8 mouse cellular contexts compared by ENCODE assay signal in genomic region chr17:46772404-46773277, GRCm38 (mm10). TPM values are rescaled to one million over a fixed set of nuclear protein-coding genes. Genes with fewer than 3 reads are reported as not detected.
DNase-seq lines count a peak whose midpoint lies in the region; ATAC-seq lines count a peak whose summit lies in the region.

2310039H08Rik (plus strand) TSS chr17:46772635.

- under 1% methylated on average over 50 of the region's 50 CpGs for WGBS in hindbrain, embryonic 16.5 days
- WGBS in macrophage (ENCODE audit: missing documents) = under 1% methylated on average over 50 of the region's 50 CpGs

- peak within 1 kb of the TSS; percentile 88 for H3K9ac ChIP-seq in hindbrain, embryonic 16.5 days (ENCODE audit: low read depth, low read length)

- H3K4me1 ChIP-seq in hindbrain, embryonic 16.5 days (ENCODE audit: control insufficient read depth, insufficient read depth, low read depth, low read length) = peaks cover 16% of the 10 kb centered on the region

- H3K9me3 ChIP-seq in hindbrain, embryonic 16.5 days (ENCODE audit: control insufficient read depth, low read length) = no peaks in the 10 kb centered on the region

- H3K27ac ChIP-seq in hindbrain, embryonic 16.5 days (ENCODE audit: low read depth, low read length) = peak within 1 kb of the TSS; percentile 84
- peak within 1 kb of the TSS; percentile 82 for H3K27ac ChIP-seq in macrophage

- peak within 1 kb of the TSS; percentile 89 for H3K4me2 ChIP-seq in hindbrain, embryonic 16.5 days (ENCODE audit: low read length)

- H3K27me3 ChIP-seq in hindbrain, embryonic 16.5 days (replicated peaks; ENCODE audit: control insufficient read depth, insufficient read depth, low read length) = no peaks in the 10 kb centered on the region

- ATAC-seq in hindbrain, embryonic 16.5 days = peak; percentile 95

- no peaks in the 10 kb centered on the region for H3K79me2 ChIP-seq in macrophage (ENCODE audit: inconsistent target)

- peak; percentile 96 for DNase-seq in R1 (ENCODE audit: low read depth, low spot score)
- DNase-seq in cerebellum, postnatal 36 days = peak; percentile 80 to 83
- peak; percentile 85 for DNase-seq in gastrocnemius, adult 18-20 months (ENCODE audit: low spot score)
- peak; percentile 79 to 88 for DNase-seq in left cerebral cortex, adult 18-20 months (ENCODE audit: low spot score in 2 of 2)
- peak; percentile 86 for DNase-seq in right cerebral cortex, adult 18-20 months
- peak; percentile 43 for DNase-seq in urinary bladder, postnatal 10 days (ENCODE audit: low spot score)

- H3K36me3 ChIP-seq in hindbrain, embryonic 16.5 days (ENCODE audit: control insufficient read depth, insufficient read depth, low read length) = peaks cover 24% of the 10 kb centered on the region
- peaks cover 23% of the 10 kb centered on the region for H3K36me3 ChIP-seq in macrophage (ENCODE audit: inconsistent target)

- H3K4me3 ChIP-seq in hindbrain, embryonic 16.5 days (ENCODE audit: low read length) = peak within 1 kb of the TSS; percentile 93
- H3K4me3 ChIP-seq in macrophage (ENCODE audit: inconsistent target) = peak within 1 kb of the TSS; percentile 69

RNA-seq across cellular contexts. Expression of gene 2310039H08Rik, which starts in this region (rescaled TPM):
- total RNA-seq in gastrocnemius, adult 18-20 months (2021) = 10 to 100 TPM; 38.2 to 40.1 TPM
- polyA plus RNA-seq in hindbrain, embryonic 16.5 days (2015; fragmentation: Nextera tagmentation; extraction: Ambion mirVana) = 49.8 and 57.2 TPM in 2 replicates
- total RNA-seq in left cerebral cortex, adult 18-20 months (2021) = 1 to 10 TPM; 6.4 to 8.3 TPM
- total RNA-seq in macrophage (2018; cell fraction: chromatin; rRNA removed) = 1 to 10 TPM in 17 of 26 experiments, not detected in 9; 1.2 to 7.5 (median 2.4) TPM
- 10 to 100 TPM in 7 of 26 experiments, 1 to 10 TPM in 19; 5.7 to 10.9 (median 8.3) TPM for total RNA-seq in macrophage (2018; cell fraction: cytosol; rRNA removed)
- total RNA-seq in macrophage (2018; cell fraction: nucleus; rRNA removed) = 10 to 100 TPM in 2 of 26 experiments, 1 to 10 TPM in 23, not detected in 1; 1.0 to 10.7 (median 3.2) TPM
- 7.4 to 12.7 TPM (median 10.2 TPM) in 3 replicates for polyA plus RNA-seq in macrophage (2018)

Comparison
In these comparisons a context has a peak if more than half of its experiments do, and no peak if none do; other contexts are left out.
1. Peak in every context shown above with its lines: DNase-seq, ATAC-seq, H3K4me3 ChIP-seq and H3K27ac ChIP-seq.
2. RNA of gene 2310039H08Rik (total RNA-seq): 38.2 to 40.1 TPM in gastrocnemius, adult 18-20 months; 6.4 to 8.3 TPM in left cerebral cortex, adult 18-20 months; every median in the first group is over 4 times any median in the second.
3. DNase-seq: peak in every context shown above with its lines; median percentile 96 in R1; 86 in right cerebral cortex, adult 18-20 months; 85 in gastrocnemius, adult 18-20 months; 84 in left cerebral cortex, adult 18-20 months; 82 in cerebellum, postnatal 36 days; 43 in urinary bladder, postnatal 10 days.